Mouse (Mus musculus): ENCODE measurements at regions not wholly inside any gene's neighbourhood (a gene's known extent, or its start where the extent isn't known, plus 50 kb on each side); places are given as distances from the start of the nearest gene placed in this dataset.
A peak's percentile ranks its signal among the peaks of the same experiment; 100 is the strongest.
"Not testable (repeated sequence)": the region's sequence is repeated elsewhere in the genome, so short reads cannot be mapped to it uniquely, and the experiment has no call there.

DNA sequence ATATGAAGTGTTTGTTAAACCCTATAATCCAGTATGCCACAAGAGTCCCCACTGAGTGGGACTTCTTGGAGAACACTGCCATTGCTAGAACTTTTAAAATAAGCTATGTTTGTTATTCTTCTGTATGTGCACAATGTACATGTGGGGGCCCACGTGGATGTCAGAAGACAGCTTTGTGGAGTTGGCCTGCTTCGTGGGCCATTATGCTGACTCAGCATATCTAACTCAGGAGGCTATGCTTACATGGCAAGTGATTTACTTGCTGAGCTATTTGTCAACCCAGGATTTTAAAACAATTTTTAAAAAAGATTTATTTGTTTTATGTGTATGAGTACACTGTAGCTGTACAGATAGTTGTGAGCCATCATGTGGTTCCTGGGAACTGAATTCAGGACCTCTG lies 207.6 kb upstream of the Steap1 start:
- no peak for DNase-seq

DNA sequence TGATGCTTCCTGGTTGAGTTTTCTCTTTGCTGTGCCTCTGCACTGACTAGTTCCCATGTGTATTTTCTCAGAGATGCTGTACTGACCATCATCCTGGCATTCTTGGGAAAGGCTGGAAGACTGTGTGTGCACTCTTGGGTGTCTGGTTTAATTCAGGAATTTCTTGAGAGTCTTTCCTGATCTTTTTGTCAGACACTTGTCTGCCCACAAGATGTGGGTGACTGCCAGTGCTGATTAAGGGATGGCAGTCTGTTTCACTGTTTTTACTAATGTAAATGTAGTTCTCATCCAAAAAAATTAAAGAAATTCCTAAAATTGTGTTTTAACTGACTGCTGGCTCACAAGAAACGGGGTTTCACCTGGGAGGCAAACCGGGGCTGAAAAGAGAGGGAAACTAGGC lies 206.7 kb upstream of the Steap1 start:
- no peak for DNase-seq

DNA sequence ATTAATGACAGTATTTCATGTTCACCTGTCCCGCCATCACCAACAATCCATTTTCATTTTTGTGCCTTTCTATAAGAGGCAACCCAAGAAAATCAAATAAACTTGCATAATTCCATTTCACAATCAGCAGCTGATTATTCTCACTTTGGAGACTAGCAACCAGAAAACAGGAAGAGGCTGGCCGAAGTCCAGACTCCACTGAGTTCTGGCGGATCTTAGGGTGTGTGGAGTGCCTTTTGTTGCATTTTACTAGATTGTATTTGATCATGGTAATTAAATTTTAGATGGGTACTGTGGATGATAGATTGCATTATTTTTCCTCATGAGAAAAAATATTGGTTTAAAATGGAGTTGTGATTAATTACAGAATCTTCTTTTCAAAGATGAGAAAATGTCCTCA lies 176.7 kb upstream of the Steap1 start:
- no peak for DNase-seq

DNA sequence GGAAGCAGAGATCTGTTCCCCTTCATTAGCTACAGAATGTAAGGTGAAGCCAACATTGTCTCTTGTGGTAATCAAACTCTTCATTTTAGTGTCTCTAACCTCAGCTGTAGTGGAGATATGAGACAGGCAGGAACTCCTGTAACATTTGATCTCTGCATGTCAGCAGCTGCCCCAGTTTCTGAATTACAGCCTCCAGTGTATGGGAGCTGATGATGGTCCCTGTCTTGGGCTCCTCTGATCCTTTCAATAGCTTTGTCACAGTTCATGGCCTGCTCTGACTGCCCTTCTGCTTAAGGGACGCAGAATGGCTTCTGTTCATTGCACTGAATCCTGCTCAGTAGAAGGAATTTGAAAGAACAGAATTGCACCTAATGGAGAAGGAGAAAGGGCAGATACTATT lies 167.3 kb upstream of the Steap1 start:
- no peak for DNase-seq

DNA sequence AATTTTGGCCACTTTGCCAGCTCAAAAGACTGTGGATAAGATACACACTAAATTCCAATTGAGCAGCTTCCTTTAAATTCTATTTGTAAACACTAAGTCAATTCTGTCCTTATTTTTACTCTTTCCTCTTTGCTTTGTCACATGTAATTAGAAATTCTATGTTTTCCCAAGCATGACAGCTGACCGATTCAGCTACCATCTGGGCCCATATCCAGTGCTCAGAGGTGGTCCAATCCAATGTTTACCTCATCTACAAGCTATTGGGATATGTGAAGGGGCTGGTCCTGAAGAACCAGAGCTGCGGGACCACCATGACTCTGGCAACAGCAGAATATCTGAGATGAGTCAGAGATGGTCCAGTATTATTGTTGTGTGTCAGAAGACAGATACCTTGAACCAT lies 140.2 kb upstream of the Steap1 start:
- DNase-seq = no peak

DNA sequence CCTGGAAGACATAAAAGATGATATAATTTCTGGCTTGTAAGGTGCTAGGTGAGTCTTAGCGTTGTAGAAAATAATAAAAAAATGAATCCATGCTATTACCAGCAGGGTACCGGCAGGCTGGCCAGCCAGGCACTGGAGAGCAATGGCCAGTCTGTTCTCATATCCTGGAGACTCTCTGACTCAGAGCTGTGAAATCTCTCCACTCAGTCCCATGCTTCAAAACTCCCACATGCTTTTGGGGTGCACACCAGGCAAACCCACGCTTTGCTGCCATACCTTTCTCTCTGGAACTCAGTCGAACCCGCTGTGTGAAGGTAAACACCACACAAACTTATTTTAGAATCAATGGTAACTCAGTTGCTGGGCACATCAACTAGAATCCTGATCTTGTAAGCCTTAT lies 124.3 kb upstream of the Steap1 start:
- no peak for DNase-seq

DNA sequence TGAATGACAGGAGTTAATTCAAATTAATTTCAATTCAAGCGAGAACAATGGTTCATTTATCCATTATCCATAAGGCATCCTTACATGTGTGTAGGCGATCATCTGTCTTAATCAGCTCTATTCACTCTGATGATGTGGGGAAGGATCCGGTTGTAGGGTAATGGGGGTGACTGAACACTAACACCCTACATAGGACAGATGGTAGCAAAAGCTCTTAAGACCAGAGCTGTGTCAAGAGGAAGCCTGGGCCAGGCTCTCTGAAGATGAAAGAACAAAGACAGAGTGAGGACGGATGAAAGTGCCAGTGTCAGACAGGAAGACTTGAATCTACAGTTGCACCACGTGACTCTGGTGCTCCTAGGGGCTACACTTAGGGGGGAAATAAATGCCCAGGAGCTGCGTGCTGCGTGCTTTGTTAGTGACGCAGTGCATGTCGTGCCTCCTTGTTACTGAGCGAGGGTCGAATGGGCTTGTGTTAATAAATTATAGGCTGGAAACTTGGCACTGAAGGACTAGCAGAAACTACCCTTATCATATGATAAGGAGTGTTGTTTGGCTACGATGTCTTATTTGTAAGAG lies 107.1 kb upstream of the Steap1 start:
- no peak for DNase-seq

DNA sequence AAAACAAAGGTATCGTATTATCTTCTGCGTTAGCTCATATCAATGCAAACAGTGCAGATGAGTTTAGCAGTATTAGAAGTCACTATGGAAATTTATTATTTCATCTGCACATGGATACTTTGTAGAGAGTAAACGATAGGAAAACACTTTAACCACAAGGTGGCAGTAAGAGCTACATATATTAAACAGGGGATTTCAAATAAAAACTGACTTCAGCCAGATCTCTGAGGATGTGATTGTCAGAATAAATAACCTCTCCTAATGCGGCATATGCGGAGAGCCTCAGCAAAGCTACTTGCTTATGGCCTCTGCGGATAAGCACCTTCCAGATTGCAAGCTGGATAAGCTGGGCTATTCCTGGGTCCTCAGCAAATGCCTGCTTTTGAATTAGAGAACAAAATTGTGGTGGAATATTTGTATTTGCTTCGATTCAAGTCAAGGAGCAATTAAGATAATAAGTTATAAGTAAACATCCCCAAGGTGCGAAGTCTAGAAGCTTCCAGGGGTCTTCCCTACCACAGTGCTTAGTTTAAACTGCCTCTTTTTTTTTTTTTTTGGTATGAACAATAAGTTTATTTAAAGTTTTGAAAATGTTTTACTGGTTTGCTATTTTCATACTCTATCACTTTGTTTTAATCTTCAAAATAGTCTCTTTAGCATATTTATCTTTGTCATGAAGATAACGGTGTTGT lies 96.8 kb upstream of the Steap1 start:
- no peak for DNase-seq

DNA sequence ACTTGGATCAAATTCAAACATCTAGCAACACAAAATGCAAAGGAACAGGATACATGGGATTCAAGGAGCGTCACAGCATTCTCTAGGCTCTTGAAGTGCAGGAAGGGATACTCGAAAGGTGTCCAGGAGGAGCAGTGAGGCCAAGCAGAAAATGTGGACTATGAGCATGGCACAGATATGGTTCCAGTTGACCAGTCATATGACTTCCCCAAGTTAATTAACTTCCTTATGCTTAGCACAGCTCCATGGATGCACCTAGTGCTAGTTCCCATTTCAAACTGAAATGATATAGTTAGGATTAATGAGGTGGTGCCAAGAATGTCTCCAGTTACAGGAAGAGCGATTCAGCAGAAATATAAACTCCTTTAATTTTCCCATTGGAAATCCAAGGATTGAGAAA lies 95.2 kb upstream of the Steap1 start:
- peak in 1 of 2 experiments; percentile 2 for DNase-seq

DNA sequence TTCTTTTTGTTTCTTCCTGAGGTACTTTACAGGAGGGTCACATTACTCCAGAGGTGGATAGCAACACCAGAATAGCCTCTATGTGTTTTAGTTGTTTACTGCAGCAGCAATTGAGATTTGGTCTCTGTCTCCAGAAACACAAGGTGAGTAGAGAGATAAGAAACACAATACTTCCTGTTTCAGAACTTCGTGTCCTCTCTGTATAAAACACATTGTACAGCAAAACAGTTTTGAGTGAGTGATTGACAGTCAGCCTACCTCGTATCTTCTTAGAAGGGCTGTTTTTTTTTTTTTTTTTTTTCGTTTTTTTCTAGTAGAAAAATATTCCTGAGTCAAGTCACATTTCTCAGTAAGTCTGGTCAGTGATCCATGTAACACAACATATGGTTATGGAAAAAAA lies 89.6 kb upstream of the Steap1 start:
- no peak for DNase-seq

DNA sequence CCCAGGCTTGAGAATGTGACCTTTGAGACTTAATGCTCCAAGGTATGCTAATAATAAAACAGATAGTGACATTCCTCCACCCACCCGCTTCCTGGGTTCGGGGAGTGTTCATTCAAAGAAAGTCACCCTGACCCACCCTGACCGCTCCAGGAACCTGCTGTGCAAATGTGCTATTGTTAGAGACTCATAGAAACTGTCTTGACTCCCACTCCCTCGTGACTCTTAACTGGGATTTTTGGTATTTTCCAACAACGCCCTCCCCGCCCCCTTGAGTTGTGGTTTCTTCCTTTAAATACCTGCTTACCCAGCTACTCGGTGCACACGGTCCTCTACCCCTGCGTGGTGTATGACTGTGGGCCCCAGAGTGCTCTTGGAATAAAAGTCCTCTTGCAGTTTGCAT lies 73.5 kb upstream of the Steap1 start:
- not testable (repeated sequence) for DNase-seq
